Mouse (Mus musculus): ENCODE measurements around the gene Rin2. TPM values are rescaled to one million over a fixed set of nuclear protein-coding genes. Genes with fewer than 3 reads are reported as not detected.

Gene Rin2
- total RNA-seq, 2 experiments from 2014 or later: 39.7 to 53.6 TPM

- no peak for ATAC-seq (ENCODE audit: poor library complexity, severe bottlenecking)
Observed at GRCm38 (mm10) chr2:145729414-145729813, 54.4 kb downstream of the Rin2 start.

DNA sequence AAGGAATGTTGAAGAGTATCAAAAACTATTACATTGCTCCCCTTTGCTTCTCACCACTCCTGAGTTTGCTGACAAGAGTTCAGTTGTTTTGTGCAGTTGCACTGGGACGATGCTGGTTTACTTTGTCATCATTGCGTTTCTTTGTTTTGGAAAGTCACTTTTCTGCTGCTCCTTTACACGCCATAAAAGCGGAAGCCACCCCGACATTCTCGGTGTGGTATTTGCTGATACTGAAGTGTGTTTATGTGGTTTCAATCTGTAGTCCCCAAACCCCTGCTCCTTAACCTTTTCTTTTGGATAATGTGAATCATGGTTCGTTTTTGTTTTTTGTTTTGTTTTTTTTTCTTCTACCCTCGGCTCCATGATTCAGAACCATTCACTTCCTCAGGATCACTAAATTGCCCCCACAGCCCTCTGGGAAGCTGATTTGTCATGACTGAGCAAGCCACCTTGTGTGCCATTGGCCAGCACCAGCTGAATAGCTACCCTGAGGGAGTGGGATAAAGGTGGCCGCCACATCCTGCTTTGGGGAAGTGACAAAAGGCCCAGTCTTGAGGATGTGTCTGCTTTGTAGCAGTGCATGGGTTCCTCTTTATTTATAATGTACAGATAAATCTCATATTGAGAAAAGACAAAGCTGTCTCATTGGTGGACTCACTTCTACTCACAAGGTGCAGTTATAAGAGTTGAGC, 55.3 kb downstream of the Rin2 start:
- peak; percentile 86 for ATAC-seq (ENCODE audit: poor library complexity, severe bottlenecking)

- ATAC-seq (ENCODE audit: poor library complexity, severe bottlenecking): no peak
Observed at GRCm38 (mm10) chr2:145730905-145731304, 55.9 kb downstream of the Rin2 start.

DNA sequence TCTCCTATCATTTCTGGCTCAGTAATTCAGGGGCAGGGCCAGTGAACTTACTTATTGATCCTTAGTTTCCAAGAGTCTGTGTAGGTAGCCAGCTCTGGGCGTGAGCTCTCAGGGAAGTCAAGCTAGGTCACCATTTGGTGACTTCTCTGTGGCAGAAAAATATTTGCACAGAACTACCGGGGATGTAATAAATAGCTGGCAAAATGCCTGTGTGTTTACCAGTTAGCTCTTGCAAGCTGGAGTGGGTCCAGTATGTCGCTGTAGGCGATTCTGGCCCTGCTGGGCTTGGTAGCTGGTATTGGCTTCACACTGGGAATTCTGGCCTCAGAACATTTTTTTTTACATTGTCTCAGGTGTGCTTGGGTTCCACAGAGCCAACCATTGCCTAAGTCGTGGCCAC, 60.1 kb downstream of the Rin2 start:
- ATAC-seq (ENCODE audit: poor library complexity, severe bottlenecking): no peak

DNA sequence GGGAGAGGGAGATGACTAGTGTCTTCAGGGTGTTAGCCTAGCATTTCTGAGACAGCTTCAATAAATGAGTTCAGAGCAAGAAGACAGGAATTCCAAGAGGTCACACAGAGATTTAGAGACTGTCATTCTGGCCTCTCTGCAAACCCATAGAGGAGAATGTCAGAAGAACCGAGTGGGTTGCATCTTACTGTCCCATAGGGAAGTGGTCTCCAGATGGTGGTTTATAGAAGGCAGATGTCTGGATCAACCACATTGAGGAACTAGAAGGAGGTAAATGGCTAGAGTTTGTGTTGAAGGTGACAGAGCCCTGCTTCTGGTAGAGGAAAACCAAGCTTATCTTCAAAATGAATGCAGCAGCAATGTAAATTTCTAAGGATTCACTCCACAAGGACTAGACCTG, 61.5 kb downstream of the Rin2 start:
- peak; percentile 72 for ATAC-seq (ENCODE audit: poor library complexity, severe bottlenecking)

DNA sequence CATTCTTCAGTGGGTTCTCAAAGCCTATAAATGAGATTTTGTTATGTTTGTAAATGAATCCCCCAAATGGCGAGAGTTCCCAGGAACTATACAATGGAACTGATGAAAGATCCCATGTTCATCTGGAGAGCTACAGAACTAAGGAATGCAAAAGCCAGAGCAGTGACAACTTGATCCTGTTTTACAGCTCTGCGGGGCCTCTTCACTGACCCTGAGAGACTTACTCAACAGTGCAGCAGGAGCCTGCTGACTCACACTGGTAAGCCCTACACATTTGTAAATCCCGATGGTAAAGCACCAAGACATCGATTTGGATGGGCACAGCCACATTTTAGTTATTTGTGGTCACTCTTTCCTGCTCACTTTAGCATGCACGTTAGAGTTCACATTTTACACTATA, 62.2 kb downstream of the Rin2 start:
- ATAC-seq (ENCODE audit: poor library complexity, severe bottlenecking): peak; percentile 25; the same call in 1 of the 2 replicates

DNA sequence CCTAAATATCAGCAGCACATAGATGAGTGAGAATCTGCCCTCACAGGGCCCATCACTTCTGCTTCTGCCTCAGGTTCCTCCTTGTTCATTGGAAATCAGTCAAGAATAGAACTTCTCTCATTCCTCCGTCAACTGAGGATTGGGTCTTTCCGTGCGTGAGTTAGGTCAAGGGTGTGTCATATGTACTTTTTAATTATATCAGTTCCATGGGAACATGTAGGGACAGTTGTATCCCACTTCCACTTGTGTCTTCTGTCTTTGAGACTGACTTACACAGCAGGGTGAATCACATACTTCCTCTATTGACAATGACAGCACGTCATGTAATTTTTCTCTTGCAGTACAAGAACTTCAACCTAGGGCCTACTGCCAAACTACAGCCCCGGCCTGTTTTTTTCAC, 65.7 kb downstream of the Rin2 start:
- ATAC-seq (ENCODE audit: poor library complexity, severe bottlenecking): peak; percentile 66

- no peak for ATAC-seq (ENCODE audit: poor library complexity, severe bottlenecking)
Observed at GRCm38 (mm10) chr2:145742795-145743710, 68.0 kb downstream of the Rin2 start.

- no peak for ATAC-seq (ENCODE audit: poor library complexity, severe bottlenecking)
Observed at GRCm38 (mm10) chr2:145746406-145746805, 71.4 kb downstream of the Rin2 start.

DNA sequence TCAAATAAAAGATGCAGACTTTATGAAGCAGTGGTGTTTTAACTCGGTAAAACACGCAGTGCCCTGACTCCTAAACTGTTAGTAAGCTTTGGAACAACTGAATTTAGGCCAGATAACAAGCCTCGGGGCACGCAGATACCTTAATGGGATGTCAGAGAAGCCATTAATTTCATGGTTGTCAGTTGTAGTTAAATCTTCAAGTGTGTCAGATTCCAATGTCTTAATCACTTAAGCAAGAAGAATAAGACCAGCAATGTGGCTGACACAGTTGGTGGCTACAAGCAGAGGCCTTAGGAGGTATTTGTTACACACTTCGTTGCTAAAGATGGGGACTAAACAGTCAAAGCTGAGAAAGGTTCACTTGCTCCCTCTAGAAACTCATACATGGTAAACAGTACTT, 74.6 kb downstream of the Rin2 start:
- no peak for ATAC-seq (ENCODE audit: poor library complexity, severe bottlenecking)

DNA sequence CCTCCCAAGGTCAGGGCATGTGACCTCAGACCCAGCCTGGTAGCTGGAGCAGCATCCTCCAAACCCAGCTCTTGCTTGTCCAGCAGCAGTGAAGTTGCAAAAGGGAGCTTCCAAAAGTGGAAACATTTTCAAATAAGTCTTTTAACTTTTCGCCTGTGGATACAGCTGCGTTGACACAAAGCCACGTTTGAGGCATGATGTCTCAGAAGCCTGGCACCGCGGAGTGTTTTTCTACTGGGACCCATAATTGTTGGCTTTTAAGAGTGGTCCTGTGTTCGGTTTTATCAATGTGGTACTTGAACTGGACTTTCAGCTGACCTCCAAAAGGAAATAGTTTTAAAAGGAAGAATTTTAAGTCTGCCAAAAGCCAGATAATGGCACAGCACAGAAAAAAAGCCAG, 77.6 kb downstream of the Rin2 start:
- ATAC-seq (ENCODE audit: poor library complexity, severe bottlenecking): no peak

GRCm38 (mm10) chr2:145753973-145754372, 79.0 kb downstream of the Rin2 start:
- peak; percentile 92 for ATAC-seq (ENCODE audit: poor library complexity, severe bottlenecking)

- ATAC-seq (ENCODE audit: poor library complexity, severe bottlenecking): no peak
Observed at GRCm38 (mm10) chr2:145755864-145756822, 81.1 kb downstream of the Rin2 start.

DNA sequence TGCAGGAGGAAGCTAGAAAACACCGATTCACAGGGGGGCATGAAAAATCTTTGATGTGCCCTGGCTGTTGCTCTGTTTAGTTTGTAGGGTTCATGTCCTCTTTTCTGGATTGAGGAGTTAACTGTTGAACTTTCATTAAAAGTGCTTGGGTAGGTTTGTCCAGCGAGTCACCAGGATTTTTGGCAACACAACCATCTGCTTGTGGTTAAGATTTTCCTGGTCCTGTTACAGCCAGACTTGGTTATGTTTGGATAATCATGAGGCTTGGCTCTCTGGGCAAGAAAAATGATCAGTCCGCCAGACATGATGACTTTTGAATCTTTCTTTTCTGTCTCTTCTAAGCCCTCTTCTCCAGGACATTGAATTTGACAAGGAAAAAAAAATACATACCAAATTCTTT, 85.1 kb downstream of the Rin2 start:
- no peak for ATAC-seq (ENCODE audit: poor library complexity, severe bottlenecking)

- ATAC-seq (ENCODE audit: poor library complexity, severe bottlenecking): no peak
Observed at GRCm38 (mm10) chr2:145761436-145761835, 86.4 kb downstream of the Rin2 start.

DNA sequence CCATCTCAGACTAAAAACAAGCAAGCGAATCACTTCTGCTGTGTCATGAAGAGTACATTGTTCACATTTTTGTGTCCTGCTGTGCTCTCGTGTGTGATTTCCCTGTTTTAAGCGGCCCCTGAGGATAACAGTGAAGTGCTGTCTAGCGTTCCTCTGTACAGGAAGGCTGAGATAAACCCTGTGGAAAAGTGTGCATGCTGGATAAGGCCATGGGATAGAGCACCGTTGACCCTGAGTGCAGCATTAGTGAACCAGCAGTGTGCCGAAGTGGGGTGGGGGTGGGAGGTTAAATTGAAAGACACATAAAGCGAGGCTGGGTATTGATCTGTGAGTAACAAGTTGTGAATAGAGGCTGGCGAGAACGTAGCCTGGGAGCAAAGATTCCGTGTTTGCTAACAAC, 94.9 kb downstream of the Rin2 start:
- no peak for ATAC-seq (ENCODE audit: poor library complexity, severe bottlenecking)

- ATAC-seq (ENCODE audit: poor library complexity, severe bottlenecking): no peak
Observed at GRCm38 (mm10) chr2:145770730-145771536, 95.9 kb downstream of the Rin2 start.

DNA sequence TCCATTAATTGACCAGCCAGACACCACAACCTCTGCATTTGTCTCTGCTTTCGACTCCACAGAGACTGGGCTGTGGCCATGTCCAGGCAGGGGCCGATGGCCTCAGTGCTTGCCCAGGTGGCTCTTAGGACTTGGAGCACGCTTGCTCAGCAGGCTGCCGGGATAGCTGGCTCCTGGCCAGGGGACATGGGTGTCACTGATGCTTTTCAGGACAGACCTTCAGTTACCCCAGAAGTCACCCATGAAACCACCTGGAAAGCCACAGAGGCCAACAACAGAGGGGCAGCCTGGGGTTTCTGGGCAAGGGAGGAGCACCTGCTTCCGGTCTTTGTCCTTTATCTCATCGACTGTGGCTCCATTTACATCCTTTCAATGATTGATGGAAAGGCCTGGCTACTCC, 108.2 kb downstream of the Rin2 start:
- no peak for ATAC-seq (ENCODE audit: poor library complexity, severe bottlenecking)

- ATAC-seq (ENCODE audit: poor library complexity, severe bottlenecking): no peak
Observed at GRCm38 (mm10) chr2:145784246-145784935, 109.4 kb downstream of the Rin2 start.

DNA sequence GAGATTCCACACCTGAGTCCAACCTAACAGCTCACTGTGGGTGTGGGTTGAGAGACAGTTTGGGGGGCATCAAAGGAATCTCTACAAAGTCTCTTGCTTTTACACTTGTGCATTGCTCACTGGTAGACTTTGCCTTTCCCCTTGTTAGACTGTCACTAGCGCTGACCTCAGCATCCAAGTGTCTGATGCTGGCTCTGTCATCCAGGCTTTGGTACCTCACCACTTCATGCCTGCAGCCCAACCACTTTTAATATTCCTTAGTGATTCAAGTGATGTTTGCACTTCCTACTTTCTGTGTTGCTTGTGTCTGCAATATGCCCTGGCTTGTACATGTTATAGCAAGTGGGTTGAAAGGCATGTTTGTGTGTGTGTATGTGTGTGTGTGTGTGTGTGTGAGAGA, 109.9 kb downstream of the Rin2 start:
- no peak for ATAC-seq (ENCODE audit: poor library complexity, severe bottlenecking)
